Mouse (Mus musculus) forebrain, embryonic 14.5 days (tissue): ENCODE data around the gene Xylt2. TPM values are rescaled to one million over a fixed set of nuclear protein-coding genes. Genes with fewer than 3 reads are reported as not detected.
"Not testable (repeated sequence)": the region's sequence is repeated elsewhere in the genome, so short reads cannot be mapped to it uniquely, and the experiment has no call there.

Experiments used
- ATAC-seq: fragments of 200-750 bp; cut with Nextera tagmentation; 2 replicates; pipeline ENCODE4 v1.8.0; 2017; ENCODE audit warnings: mild to moderate bottlenecking, moderate library complexity
- DNase-seq: peaks from one replicate; pipeline ENCODE4 v3.0.0-alpha.2; 2015; ENCODE audit warnings: low spot score
- H3K27ac ChIP-seq: fragments of 300-500 bp; sonication (generic); 2 replicates; pipeline ENCODE4 v1.5.1; 2014; ENCODE audit warnings: low read depth, mild to moderate bottlenecking, control low read depth, low read length, moderate library complexity
- H3K27me3 ChIP-seq: fragments of 300-500 bp; sonication (generic); replicated peaks from 2 replicates; pipeline ENCODE4 v1.6.1; 2014; ENCODE audit warnings: low read length, control low read depth, mixed read lengths; ENCODE audit not compliant: control insufficient read depth, insufficient read depth
- H3K36me3 ChIP-seq: fragments of 300-500 bp; sonication (generic); 2 replicates; pipeline ENCODE4 v1.6.1; 2014; ENCODE audit warnings: low read length, control low read depth; ENCODE audit not compliant: control insufficient read depth, insufficient read depth
- H3K4me1 ChIP-seq: fragments of 300-500 bp; sonication (generic); 2 replicates; pipeline ENCODE4 v1.6.1; 2014; ENCODE audit warnings: antibody characterized with exemption, low read length, control low read depth; ENCODE audit not compliant: control insufficient read depth, insufficient read depth
- H3K4me2 ChIP-seq: fragments of 300-500 bp; sonication (generic); 2 replicates; pipeline ENCODE4 v1.6.1; 2014; ENCODE audit warnings: mild to moderate bottlenecking, control low read depth, low read length
- H3K4me3 ChIP-seq: fragments of 300-500 bp; sonication (generic); 2 replicates; pipeline ENCODE4 v1.5.1; 2014; ENCODE audit warnings: low read depth, low read length, control low read depth
- H3K9ac ChIP-seq: fragments of 300-500 bp; sonication (generic); 2 replicates; pipeline ENCODE4 v1.6.1; 2014; ENCODE audit warnings: mild to moderate bottlenecking, low read length, control low read depth, moderate library complexity
- H3K9me3 ChIP-seq: fragments of 300-500 bp; sonication (generic); replicated peaks from 2 replicates; pipeline ENCODE4 v1.6.1; 2016; ENCODE audit warnings: low read length, control low read depth, mixed read lengths; ENCODE audit not compliant: control insufficient read depth
- WGBS: fragments of 180-500 bp; shearing (Covaris S2); extraction: QIAGEN DNeasy Blood & Tissue Kit; methylation state at CpG from one replicate; pipeline ENCODE4 v1.1.7; 2014; 5-methylcytosine and 5-hydroxymethylcytosine counted together
- polyA plus RNA-seq: library from polyadenylated mRNA; unstranded; fragments of >200 nt; fragmentation: Nextera tagmentation; extraction: Ambion mirVana; gene quantifications from 2 replicates; pipeline ENCODE4 v1.2.1, GENCODE M21; 2014

Xylt2 gene
- polyA plus RNA-seq, 1 experiment from 2014 or later = 6.9 TPM

DNA sequence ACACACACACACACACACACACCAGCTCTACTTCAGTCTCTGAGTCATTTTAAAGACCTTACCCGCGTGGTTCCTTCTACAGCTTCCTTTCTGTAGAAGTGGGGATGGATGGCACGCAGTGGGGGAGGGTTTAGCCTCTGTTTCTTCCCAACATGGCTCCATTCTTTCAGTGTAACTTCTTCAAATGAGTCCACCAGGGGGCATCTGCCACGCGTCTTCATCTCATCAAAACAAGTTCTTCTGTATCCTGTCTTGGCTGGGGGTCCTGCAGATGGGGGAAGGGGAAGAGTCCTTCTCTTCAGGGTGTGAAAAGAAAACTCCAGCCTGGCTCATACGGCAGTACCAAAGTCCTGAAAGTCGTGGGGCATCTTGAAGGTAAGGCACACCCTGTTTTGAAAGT is 26.7 kb upstream of the Xylt2 start:
- WGBS = 30% methylated on average over 7 of the region's 7 CpGs
- H3K27me3 ChIP-seq = no peaks in the 10 kb centered on the region
- H3K4me1 ChIP-seq = no peaks in the 10 kb centered on the region
- H3K4me3 ChIP-seq = no peak overlapping the region
- no peaks in the 10 kb centered on the region for H3K36me3 ChIP-seq
- ATAC-seq (no peak), DNase-seq (peak; percentile 47)
- no peaks in the 10 kb centered on the region for H3K9me3 ChIP-seq
- no peak overlapping the region for H3K27ac ChIP-seq
- no peak overlapping the region for H3K4me2 ChIP-seq
- no peak overlapping the region for H3K9ac ChIP-seq

- Histone ChIP-seq H3K4me1 (no peaks in the 10 kb centered on the region), H3K4me2 (no peak overlapping the region), H3K27me3 (no peaks in the 10 kb centered on the region), H3K9me3 (no peaks in the 10 kb centered on the region), H3K4me3 (no peak overlapping the region), H3K9ac (no peak overlapping the region), H3K27ac (no peak overlapping the region), H3K36me3 (no peaks in the 10 kb centered on the region)
- ATAC-seq = no peak
- no peak for DNase-seq
- WGBS = 73% methylated on average over 3 of the region's 3 CpGs
Observed at GRCm38 (mm10) chr11:94702216-94702610, 24.9 kb upstream of the Xylt2 start.

DNA sequence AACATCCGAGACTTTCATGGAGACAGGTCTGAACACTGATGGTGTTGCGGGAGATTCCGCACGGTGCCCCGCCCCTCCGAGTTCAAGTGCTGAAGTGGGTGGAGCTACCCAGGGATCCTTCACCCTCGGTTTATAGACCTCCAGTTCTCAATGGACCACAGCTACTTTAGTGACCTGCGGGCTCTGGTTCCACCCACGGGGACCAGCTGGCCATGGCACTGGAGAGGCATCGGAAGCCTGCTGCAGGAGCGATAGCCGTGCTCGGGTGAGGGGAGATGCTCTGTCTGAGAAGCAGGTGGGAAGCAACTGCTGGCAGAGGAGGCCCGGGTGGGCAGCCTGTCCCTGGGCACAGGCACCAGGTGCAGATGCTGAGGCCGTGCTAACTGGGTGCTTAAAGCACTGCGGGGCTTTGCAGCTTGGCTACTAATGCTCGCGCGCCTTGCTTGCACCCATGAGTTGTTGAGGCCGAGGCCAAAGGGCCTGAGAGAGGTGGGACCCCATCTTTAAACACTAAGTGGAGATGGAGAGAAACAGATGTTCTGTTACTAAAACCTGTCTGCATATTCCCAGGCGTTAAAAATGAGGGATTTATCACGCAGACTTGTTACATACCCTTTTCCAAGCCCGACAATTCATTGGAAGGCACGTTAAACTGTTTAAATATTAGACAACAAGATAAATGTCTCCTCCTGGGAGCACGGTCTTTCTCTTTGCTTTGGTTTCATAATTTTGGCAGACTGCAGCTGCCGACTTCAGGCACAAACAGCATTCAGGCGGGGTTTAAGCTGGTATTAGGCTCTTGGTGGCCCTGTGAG is 24.3 kb upstream of the Xylt2 start:
- Histone ChIP-seq H3K9ac (no peak overlapping the region), H3K4me1 (no peaks in the 10 kb centered on the region), H3K9me3 (no peaks in the 10 kb centered on the region), H3K36me3 (no peaks in the 10 kb centered on the region), H3K4me3 (no peak overlapping the region), H3K4me2 (no peak overlapping the region), H3K27ac (no peak overlapping the region), H3K27me3 (no peaks in the 10 kb centered on the region)
- WGBS = 65% methylated on average over 27 of the region's 27 CpGs
- DNase-seq = no peak
- ATAC-seq = no peak

DNA sequence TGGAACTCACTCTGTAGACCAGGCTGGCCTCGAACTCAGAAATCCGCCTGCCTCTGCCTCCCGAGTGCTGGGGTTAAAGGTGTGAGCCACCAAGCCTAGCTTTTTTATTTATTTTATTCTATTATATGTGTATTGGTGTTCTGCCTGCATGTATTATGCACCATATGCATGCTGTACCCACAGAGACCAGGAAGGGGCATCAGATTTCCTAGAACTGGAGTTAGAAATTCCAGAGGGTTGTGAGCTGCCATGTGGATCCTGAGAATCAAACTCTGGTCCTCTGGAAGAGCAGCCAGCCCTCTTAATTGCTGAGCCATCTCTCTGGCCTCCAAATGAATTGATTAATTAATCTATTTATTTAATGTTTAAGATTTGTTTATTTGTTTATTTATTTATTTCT is 22.1 kb upstream of the Xylt2 start:
- no peak overlapping the region for H3K4me3 ChIP-seq
- no peak overlapping the region for H3K27ac ChIP-seq
- H3K9me3 ChIP-seq = no peaks in the 10 kb centered on the region
- ATAC-seq = no peak
- no peaks in the 10 kb centered on the region for H3K27me3 ChIP-seq
- DNase-seq = no peak
- H3K4me1 ChIP-seq = no peaks in the 10 kb centered on the region
- H3K36me3 ChIP-seq = no peaks in the 10 kb centered on the region
- 94% methylated on average over 3 of the region's 3 CpGs for WGBS
- H3K9ac ChIP-seq = no peak overlapping the region
- H3K4me2 ChIP-seq = no peak overlapping the region

GRCm38 (mm10) chr11:94697703-94698464 is 20.6 kb upstream of the Xylt2 start:
- WGBS = 50% methylated on average over 13 of the region's 13 CpGs
- Histone ChIP-seq H3K36me3 (no peaks in the 10 kb centered on the region), H3K4me1 (no peaks in the 10 kb centered on the region), H3K27ac (no peak overlapping the region), H3K9ac (no peak overlapping the region), H3K9me3 (no peaks in the 10 kb centered on the region), H3K4me2 (no peak overlapping the region), H3K4me3 (no peak overlapping the region), H3K27me3 (no peaks in the 10 kb centered on the region)
- ATAC-seq (no peak), DNase-seq (no peak)

GRCm38 (mm10) chr11:94697140-94697539 is 19.8 kb upstream of the Xylt2 start:
- Histone ChIP-seq H3K27me3 (no peaks in the 10 kb centered on the region), H3K36me3 (no peaks in the 10 kb centered on the region), H3K9me3 (no peaks in the 10 kb centered on the region), H3K4me1 (no peaks in the 10 kb centered on the region), H3K9ac (no peak overlapping the region), H3K4me3 (no peak overlapping the region), H3K4me2 (no peak overlapping the region), H3K27ac (no peak overlapping the region)
- ATAC-seq (no peak), DNase-seq (no peak)
- 86% methylated on average over 2 of the region's 2 CpGs for WGBS

DNA sequence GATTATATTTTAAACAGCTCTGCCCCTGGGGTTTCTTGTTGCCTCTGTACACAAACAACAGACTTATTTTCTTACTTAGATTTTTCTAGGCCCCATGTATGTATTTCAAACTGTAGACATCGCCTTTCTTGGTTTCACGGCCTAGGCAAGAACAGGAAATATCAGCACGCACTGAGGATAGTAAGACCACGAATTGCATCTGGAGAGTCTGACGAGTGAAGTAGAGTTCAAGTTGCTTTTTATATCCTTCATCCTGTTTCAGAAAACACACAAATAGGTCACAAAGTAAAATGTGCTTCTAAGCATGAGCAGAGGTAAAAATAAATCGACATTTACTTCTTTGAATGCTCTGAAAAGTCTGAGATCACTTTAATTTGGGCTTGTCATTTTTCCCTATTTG is 18.2 kb upstream of the Xylt2 start:
- H3K9me3 ChIP-seq = no peaks in the 10 kb centered on the region
- DNase-seq = no peak
- H3K4me1 ChIP-seq = no peaks in the 10 kb centered on the region
- no peaks in the 10 kb centered on the region for H3K36me3 ChIP-seq
- H3K27ac ChIP-seq = no peak overlapping the region
- no peak overlapping the region for H3K9ac ChIP-seq
- H3K4me3 ChIP-seq = no peak overlapping the region
- H3K27me3 ChIP-seq = no peaks in the 10 kb centered on the region
- no peak overlapping the region for H3K4me2 ChIP-seq
- 89% methylated on average over 6 of the region's 6 CpGs for WGBS
- ATAC-seq = no peak

- not testable (repeated sequence) for H3K4me2 ChIP-seq, H3K9me3 ChIP-seq, H3K4me3 ChIP-seq, H3K27ac ChIP-seq, DNase-seq, H3K36me3 ChIP-seq, ATAC-seq, H3K9ac ChIP-seq, H3K4me1 ChIP-seq, H3K27me3 ChIP-seq
Observed at GRCm38 (mm10) chr11:94692502-94692901, 15.2 kb upstream of the Xylt2 start.

DNA sequence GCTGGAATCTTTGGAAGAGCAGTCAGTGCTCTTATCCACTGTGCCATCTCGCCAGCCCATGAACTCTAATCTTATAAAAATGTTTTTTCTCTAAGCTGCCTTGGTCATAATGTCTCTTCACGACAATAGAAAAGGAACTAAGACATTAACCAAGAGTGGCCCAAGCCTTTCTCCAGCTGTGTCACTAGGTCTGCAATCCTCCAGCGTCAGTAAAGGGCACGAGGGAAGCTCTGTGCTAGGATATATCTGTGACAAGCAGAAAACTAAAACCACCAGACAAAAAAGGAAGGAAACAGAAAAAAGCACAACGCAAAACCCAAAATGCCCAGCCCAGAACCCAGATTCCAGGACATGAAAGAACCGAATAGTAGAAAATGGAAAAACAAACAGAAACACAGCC is 9.9 kb upstream of the Xylt2 start:
- H3K36me3 ChIP-seq = no peaks in the 10 kb centered on the region
- H3K4me3 ChIP-seq = no peak overlapping the region
- H3K27ac ChIP-seq = no peak overlapping the region
- no peak overlapping the region for H3K4me2 ChIP-seq
- DNase-seq (no peak), ATAC-seq (no peak)
- H3K9ac ChIP-seq = no peak overlapping the region
- no peaks in the 10 kb centered on the region for H3K4me1 ChIP-seq
- no peaks in the 10 kb centered on the region for H3K27me3 ChIP-seq
- H3K9me3 ChIP-seq = no peaks in the 10 kb centered on the region
- 86% methylated on average over 6 of the region's 6 CpGs for WGBS
